Mouse (Mus musculus) MN1 (cell line): ENCODE measurements around the gene Epc2.
"Not testable (repeated sequence)": the region's sequence is repeated elsewhere in the genome, so short reads cannot be mapped to it uniquely, and the experiment has no call there.

Experiments
- DNase-seq: peaks from one replicate; pipeline ENCODE4 v3.0.0-alpha.2; 2016; ENCODE audit warnings: low spot score

Gene Epc2

GRCm38 (mm10) chr2:49471641-49472355, 20.5 kb downstream of the Epc2 start:
- DNase-seq: no peak

DNA sequence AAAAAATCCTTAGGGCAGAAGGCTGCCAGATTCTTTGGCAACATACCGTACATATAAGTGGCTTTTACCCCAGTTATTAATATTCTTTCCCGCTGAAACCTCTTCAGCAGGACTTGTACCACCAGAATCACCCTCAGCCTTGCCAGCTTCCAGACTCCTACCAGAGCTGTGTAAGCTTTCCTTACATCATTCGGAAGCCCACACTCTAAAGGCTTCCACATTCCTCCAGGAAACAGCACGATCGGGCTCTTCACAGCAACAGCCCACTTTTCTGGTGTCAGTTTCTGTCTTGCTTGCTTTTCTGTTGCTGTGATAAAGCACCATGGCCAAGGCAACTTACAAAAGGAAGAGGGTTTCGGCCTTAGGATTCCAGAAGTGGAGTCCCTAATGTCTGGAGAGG, 21.2 kb downstream of the Epc2 start:
- DNase-seq: no peak

DNA sequence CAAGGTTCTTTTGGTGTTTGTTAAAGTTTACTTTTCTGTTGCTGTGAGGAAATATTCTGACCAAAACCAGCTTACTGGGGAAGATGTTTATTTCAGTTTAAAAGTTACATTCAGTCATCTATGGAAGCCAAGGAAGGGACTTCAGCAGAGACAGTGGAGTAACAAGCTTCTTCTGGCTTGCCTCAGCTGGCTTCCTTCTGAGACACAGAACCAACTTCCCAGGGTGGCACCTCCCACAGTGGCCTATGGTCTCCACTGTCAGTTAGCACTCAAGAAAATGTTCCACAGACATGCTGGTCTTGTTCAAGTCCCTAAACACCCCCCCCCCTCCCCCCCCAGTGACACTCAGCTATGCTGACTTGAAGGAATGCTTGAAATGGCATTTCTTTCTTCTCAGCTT, 30.9 kb downstream of the Epc2 start:
- DNase-seq: no peak

DNA sequence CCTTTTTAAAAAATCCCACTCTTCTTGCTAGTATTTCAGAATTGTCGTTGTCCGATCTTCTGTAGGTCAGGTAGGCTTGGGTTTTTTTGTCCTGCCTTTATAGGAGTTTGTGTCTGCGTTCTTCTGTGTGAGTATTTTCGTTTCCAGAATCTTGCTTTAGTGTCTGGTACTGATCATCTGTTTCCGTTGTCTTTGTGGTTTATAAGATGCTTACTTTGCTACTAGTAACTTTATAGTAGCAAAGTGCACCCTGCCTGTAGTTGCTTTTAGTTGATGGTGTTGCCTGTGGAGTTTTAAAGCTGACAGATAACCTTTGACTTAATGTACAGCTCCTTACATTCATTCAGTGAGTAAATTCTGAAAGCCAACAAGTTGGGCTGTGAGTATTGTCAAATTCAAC, 32.1 kb downstream of the Epc2 start:
- no peak for DNase-seq

DNA sequence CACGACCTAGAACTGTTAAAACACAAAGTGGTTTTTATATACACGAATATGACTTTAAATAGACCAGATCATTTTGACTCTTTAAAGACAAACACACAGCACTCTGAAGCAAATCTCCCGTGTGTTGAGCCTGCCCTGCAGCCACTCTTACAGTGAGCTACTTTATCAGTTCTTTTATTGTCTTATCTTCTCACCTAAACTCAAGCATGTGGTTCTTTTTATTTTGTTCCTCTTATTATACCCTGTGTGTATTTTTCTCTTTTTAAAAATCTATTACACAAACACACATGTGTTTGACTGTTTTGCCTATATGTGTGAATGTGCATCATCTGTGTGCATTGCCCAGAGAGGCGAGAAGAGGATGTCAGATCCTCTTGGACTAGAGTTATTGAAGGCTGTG, 50.1 kb downstream of the Epc2 start:
- DNase-seq: no peak

- DNase-seq: no peak
Observed at GRCm38 (mm10) chr2:49503596-49503995, 52.3 kb downstream of the Epc2 start.

GRCm38 (mm10) chr2:49505151-49505550, 53.9 kb downstream of the Epc2 start:
- not testable (repeated sequence) for DNase-seq

GRCm38 (mm10) chr2:49510832-49511231, 59.5 kb downstream of the Epc2 start:
- DNase-seq: no peak

GRCm38 (mm10) chr2:49516011-49516410, 64.7 kb downstream of the Epc2 start:
- DNase-seq: no peak

DNA sequence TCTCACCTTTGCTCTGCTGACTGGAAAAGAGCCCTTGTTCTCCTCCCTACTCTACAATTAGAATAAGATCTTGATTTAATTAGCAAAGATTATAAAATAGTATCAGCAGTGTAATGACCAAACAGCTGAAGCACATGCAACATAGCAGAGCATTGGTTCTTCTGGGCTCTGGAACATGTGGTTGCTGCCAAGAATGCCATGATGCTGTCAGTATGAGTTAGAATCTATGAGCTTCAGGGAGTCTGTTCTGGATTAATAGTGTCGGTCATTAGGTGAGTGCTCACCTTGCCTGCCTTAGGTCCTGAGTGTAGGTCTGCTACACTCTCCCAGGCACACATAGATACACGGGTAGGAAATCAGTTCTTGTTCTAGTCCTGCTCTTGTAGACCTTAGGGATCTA, 69.1 kb downstream of the Epc2 start:
- DNase-seq: no peak

- DNase-seq: no peak
Observed at GRCm38 (mm10) chr2:49520989-49521388, 69.7 kb downstream of the Epc2 start.

GRCm38 (mm10) chr2:49521564-49521963, 70.3 kb downstream of the Epc2 start:
- no peak for DNase-seq

GRCm38 (mm10) chr2:49522578-49522977, 71.3 kb downstream of the Epc2 start:
- DNase-seq: no peak

DNA sequence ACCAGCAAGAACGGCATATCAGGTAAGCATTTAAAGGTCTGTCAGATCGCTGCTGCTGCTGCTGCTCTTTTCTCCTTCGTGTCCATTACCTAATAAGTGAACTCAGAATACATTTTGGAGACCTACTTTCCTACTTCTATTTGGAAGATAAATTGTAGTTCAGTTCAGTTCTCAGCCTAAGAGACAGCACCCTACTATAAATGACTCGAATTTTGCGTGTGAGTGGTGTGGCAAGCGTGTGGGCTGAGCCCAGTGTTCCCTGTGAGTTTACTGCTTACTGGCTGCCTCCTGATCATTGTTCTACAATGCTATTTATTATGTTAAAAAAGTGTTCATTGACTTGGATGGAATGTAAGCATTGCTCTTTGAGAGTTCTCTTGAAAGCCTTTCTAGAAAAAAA, 85.9 kb downstream of the Epc2 start:
- DNase-seq: no peak

- DNase-seq: no peak
Observed at GRCm38 (mm10) chr2:49538056-49538455, 86.8 kb downstream of the Epc2 start.

- no peak for DNase-seq
Observed at GRCm38 (mm10) chr2:49539745-49540144, 88.5 kb downstream of the Epc2 start.

DNA sequence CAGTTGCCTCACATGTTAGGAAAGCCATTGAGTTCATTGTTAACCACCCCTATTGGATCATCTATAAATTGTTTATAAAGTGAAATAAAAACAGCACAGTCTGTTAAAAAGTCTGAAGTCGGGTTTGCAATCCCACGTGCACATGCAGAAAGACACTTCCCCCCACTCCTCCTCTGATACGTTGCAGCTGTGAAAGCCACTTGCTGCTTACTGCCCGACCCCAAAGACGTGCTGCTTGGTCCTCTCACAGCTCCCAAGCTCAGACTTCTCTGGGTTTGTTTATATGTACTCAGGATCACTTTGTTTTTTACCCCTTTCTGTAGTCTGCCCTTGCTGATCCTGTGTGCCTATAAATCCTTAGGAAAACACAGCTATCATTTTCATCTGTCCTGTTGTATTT, 96.5 kb downstream of the Epc2 start:
- DNase-seq: no peak

- DNase-seq: no peak
Observed at GRCm38 (mm10) chr2:49548492-49548891, 97.2 kb downstream of the Epc2 start.

DNA sequence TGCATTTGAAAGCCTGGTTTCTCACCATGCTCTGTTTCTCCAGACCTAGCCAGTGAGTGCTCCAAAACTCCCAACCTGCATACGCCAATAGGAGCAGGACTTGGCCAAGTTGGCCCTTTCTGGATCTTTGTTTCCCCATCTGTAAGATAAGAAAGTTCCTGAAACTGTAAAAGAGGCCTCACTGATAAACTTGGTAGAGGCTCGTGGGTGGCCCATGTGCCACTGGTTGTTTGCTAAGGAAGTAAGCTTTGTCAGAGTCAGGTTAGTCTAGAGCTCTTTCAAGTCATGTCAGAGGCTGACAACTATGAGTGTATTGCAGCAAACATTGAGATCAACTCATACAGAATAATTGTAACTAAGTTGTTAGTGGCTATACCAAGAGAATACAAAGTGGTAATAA, 101.8 kb downstream of the Epc2 start:
- DNase-seq: no peak

DNA sequence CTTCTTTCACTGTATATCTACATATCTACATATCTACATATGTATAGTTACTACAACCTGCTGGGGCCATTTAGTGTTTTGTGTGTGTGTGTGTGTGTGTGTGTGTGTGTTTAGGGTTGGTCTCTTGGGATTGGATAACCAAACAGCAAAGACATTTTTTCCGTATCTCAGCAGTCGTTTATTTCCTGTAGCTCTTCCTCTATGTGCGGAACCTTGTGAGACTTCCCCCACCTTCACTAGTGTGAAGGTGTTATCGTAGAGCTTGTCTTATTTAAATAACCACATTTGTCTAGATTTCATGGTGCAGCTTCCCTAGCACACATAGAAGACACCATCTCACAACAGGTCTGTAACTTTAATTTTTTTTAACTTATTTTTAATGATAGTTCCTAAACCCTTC, 106.1 kb downstream of the Epc2 start:
- no peak for DNase-seq

- DNase-seq: no peak
Observed at GRCm38 (mm10) chr2:49558361-49558760, 107.1 kb downstream of the Epc2 start.

DNA sequence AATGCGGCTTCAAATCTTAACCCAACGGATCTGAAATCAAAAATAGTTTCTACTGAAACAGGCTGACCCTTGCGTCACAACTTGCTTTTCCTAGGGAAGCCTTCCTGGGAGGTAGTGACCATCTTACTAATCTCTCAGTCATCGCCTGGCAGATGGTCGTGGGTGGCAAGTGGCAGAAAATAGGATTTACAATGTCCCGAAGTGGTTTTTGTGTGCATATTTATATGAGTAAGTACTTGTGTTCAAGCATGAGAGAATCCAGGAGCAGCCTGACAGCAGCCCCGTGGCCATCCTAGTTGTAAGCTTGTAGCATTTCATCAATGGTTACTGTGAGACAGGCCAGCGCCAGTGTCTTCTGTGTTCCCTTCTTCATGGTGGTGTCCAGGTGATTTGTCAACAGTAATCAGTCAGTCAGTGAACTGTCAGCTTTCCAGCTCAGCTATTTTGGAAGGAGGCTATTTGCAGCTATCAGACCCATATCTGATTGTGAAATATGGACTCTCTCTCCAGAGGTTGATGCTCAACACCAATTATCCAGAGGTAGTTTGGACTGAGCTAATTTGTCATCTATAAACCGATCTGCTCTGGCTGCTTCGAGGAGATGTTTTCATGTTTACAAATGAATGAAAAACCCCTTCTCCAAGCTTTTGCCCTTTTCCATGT, 111.5 kb downstream of the Epc2 start:
- no peak for DNase-seq

- DNase-seq: peak; percentile 24
Observed at GRCm38 (mm10) chr2:49569862-49570777, 118.8 kb downstream of the Epc2 start.
